Comparison of ENCODE assay signal across 14 mouse cellular contexts in genomic region chr10:84768766-84769165, GRCm38 (mm10). TPM values are rescaled to one million over a fixed set of nuclear protein-coding genes. Genes with fewer than 3 reads are reported as not detected.
"Had no signal": no experiment of that assay in that cellular context is flagged by ENCODE, and none has a peak within 500 bp of the region (broad histone marks: within the 10 kb centered on the region; RNA-seq: fewer than 3 reads in every experiment).

No protein-coding gene starts in this region.

- H3K27me3 ChIP-seq: midbrain, embryonic 13.5 days; neural tube, embryonic 12.5 days had no signal

- H3K36me3 ChIP-seq: limb, embryonic 13.5 days; midbrain, embryonic 13.5 days had no signal

- DNase-seq: kidney, adult 8-10 months; kidney, postnatal 25 days; layer of hippocampus, adult 9-11 months; left cerebral cortex, postnatal 4 days; lung, adult 18-20 months; retina, postnatal 1 day; right cerebral cortex, postnatal 4 days; spleen, adult 18-20 months; thymus, postnatal 25 days had no signal

- ATAC-seq: midbrain, embryonic 13.5 days had no signal

RNA-seq across cellular contexts. Expression of gene Rfx4, which starts 12.9 kb away (rescaled TPM):
- polyA plus RNA-seq: liver, embryonic 14.5 days; stomach, postnatal 0 days had no signal
